Mouse (Mus musculus) liver, postnatal 0 days (tissue): ENCODE data around the gene Tsacc. TPM values are rescaled to one million over a fixed set of nuclear protein-coding genes. Genes with fewer than 3 reads are reported as not detected.
"Not testable (repeated sequence)": the region's sequence is repeated elsewhere in the genome, so short reads cannot be mapped to it uniquely, and the experiment has no call there.

ENCODE experiments used
- ATAC-seq: fragments of 200-750 bp; cut with Nextera tagmentation; 2 replicates; pipeline ENCODE4 v1.8.0; 2017; ENCODE audit warnings: mild to moderate bottlenecking, moderate library complexity
- DNase-seq: peaks from one replicate; pipeline ENCODE4 v3.0.0-alpha.2; 2016
- H3K27ac ChIP-seq: fragments of 300-500 bp; sonication (generic); 2 replicates; pipeline ENCODE4 v1.5.1; 2014; ENCODE audit warnings: antibody characterized with exemption, moderate library complexity, mild to moderate bottlenecking, low read depth
- H3K27me3 ChIP-seq: fragments of 300-500 bp; sonication (generic); 2 replicates; pipeline ENCODE4 v1.6.1; 2014; ENCODE audit warnings: low read length, control low read depth, mixed read lengths; ENCODE audit not compliant: insufficient read depth
- H3K36me3 ChIP-seq: fragments of 300-500 bp; sonication (generic); replicated peaks from 2 replicates; pipeline ENCODE4 v1.6.1; 2014; ENCODE audit warnings: mild to moderate bottlenecking, control low read depth, low read length, moderate library complexity, mixed read lengths; ENCODE audit not compliant: insufficient read depth
- H3K4me1 ChIP-seq: fragments of 300-500 bp; sonication (generic); 2 replicates; pipeline ENCODE4 v1.6.1; 2014; ENCODE audit warnings: antibody characterized with exemption, mild to moderate bottlenecking, control low read depth; ENCODE audit not compliant: insufficient read depth
- H3K4me2 ChIP-seq: fragments of 300-500 bp; sonication (generic); 2 replicates; pipeline ENCODE4 v1.6.1; 2014; ENCODE audit warnings: low read depth, mild to moderate bottlenecking, low read length, moderate library complexity, mixed read lengths
- H3K4me3 ChIP-seq: fragments of 300-500 bp; sonication (generic); 2 replicates; pipeline ENCODE4 v1.5.1; 2014; ENCODE audit warnings: low read depth, low read length
- H3K9ac ChIP-seq: fragments of 300-500 bp; sonication (generic); replicated peaks from 2 replicates; pipeline ENCODE4 v1.6.1; 2014; ENCODE audit warnings: mild to moderate bottlenecking, moderate library complexity
- H3K9me3 ChIP-seq: fragments of 300-500 bp; sonication (generic); 2 replicates; pipeline ENCODE4 v1.6.1; 2016; ENCODE audit warnings: mild to moderate bottlenecking, control low read depth, low read length, mixed read lengths
- CTCF ChIP-seq: sonication (generic); IDR thresholded peaks from 2 replicates; pipeline ENCODE4 v1.5.1; 2016; ENCODE audit warnings: antibody characterized with exemption, low read depth
- EP300 ChIP-seq: IDR thresholded peaks from 2 replicates; pipeline ENCODE4 v1.6.1; 2016; ENCODE audit warnings: antibody characterized with exemption, low read depth, mild to moderate bottlenecking
- WGBS: fragments of 180-500 bp; shearing (Covaris S2); extraction: QIAGEN DNeasy Blood & Tissue Kit; methylation state at CpG from one replicate; pipeline ENCODE4 v1.1.7; 2014; ENCODE audit not compliant: insufficient replicate concordance; 5-methylcytosine and 5-hydroxymethylcytosine counted together
- polyA plus RNA-seq: library from polyadenylated mRNA; unstranded; fragments of >200 nt; fragmentation: Nextera tagmentation; extraction: Ambion mirVana; gene quantifications from 2 replicates; pipeline ENCODE4 v1.2.1, GENCODE M21; 2015

Gene Tsacc
- polyA plus RNA-seq, 1 experiment from 2014 or later, result 7.0 TPM

DNA sequence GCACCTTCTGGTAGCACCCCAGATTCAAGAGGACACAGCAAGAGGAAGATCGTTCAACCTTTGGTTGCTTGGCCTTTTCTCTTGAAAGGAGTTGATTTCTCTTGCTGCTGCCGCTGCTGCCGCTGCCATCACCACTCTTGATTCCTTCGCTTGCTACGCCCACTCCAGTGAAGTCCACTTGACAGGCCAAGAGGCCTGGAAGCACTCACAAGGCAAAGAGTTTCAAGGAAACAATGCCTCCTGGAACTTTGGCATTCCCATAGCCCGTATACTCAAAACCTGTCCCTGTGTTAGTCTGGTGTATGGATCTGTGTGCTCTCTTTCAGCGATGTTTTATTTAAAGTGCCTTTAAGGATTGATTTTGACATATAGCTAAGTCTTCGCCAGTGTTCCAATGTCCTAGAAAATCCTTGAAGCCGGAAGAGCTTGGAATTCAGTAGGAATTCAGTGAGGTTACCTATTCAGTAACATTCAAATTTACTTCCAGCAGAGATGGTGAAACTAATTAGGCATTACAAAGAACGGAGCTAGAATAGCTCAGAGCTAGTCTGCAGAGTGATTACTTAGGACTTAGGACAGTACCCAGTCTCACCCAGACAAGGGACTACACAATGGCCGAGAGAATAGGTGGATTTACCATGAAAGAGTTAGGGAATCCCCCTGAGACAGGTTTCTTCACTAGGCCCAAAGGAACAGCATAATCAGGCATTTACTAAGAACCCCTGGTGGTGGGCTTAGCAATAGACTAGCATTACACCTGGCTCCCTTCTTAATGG lies 15.5 kb downstream of the Tsacc start:
- not testable (repeated sequence) for DNase-seq, H3K4me1 ChIP-seq, H3K4me2 ChIP-seq, H3K9me3 ChIP-seq, H3K27me3 ChIP-seq, ATAC-seq, H3K9ac ChIP-seq, H3K27ac ChIP-seq, H3K36me3 ChIP-seq, H3K4me3 ChIP-seq
- WGBS, result 73% methylated on average over 11 of the region's 11 CpGs

- no peaks in the 10 kb centered on the region for H3K27me3 ChIP-seq
- H3K4me3 ChIP-seq, result no peak overlapping the region
- ATAC-seq (no peak), DNase-seq (no peak)
- TF ChIP-seq CTCF, result no peak
- TF ChIP-seq EP300, result no peak
- H3K4me2 ChIP-seq, result no peak overlapping the region
- 73% methylated on average over 2 of the region's 2 CpGs for WGBS
- H3K27ac ChIP-seq, result no peak overlapping the region
- H3K4me1 ChIP-seq, result no peaks in the 10 kb centered on the region
- H3K9me3 ChIP-seq, result no peaks in the 10 kb centered on the region
- H3K36me3 ChIP-seq, result no peaks in the 10 kb centered on the region
- no peak overlapping the region for H3K9ac ChIP-seq
Observed at GRCm38 (mm10) chr3:88280035-88280434, 16.8 kb downstream of the Tsacc start.

GRCm38 (mm10) chr3:88276529-88277143 lies 20.2 kb downstream of the Tsacc start:
- no peak overlapping the region for H3K27ac ChIP-seq
- no peak for DNase-seq
- H3K9ac ChIP-seq, result no peak overlapping the region
- H3K4me1 ChIP-seq, result no peaks in the 10 kb centered on the region
- H3K27me3 ChIP-seq, result no peaks in the 10 kb centered on the region
- ATAC-seq, result no peak
- H3K4me2 ChIP-seq, result no peak overlapping the region
- TF ChIP-seq CTCF (peak; percentile 61), EP300 (no peak)
- H3K36me3 ChIP-seq, result no peaks in the 10 kb centered on the region
- no peak overlapping the region for H3K4me3 ChIP-seq
- 42% methylated on average over 7 of the region's 7 CpGs for WGBS
- no peaks in the 10 kb centered on the region for H3K9me3 ChIP-seq

- TF ChIP-seq CTCF, result no peak
- TF ChIP-seq EP300, result no peak
- no peaks in the 10 kb centered on the region for H3K27me3 ChIP-seq
Observed at GRCm38 (mm10) chr3:88276121-88276520, 20.7 kb downstream of the Tsacc start.

DNA sequence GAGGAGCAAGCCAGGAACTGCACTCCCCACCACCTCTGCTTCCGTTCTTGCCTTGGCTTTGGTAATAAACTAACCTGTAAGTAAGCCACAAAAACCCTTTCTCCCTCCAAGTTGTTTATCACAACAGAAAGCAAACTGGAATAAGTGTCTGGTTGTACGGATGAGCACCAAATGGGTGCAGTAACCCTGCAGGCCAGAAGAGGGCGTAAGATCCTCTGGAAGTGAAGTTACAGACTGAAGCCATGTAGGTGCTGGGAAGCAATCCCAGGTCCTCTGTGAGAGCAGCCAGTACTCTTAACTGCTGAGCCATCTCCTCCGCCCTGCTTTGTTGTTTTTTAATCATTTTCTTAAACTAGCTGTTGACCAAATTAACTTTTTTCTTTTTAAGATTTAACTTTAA lies 22.8 kb downstream of the Tsacc start:
- no peak overlapping the region for H3K27ac ChIP-seq
- 85% methylated on average over 4 of the region's 4 CpGs for WGBS
- no peak overlapping the region for H3K4me3 ChIP-seq
- H3K4me1 ChIP-seq, result no peaks in the 10 kb centered on the region
- peak; percentile 53 for TF ChIP-seq CTCF
- TF ChIP-seq EP300, result no peak
- no peaks in the 10 kb centered on the region for H3K36me3 ChIP-seq
- DNase-seq (no peak), ATAC-seq (no peak)
- H3K27me3 ChIP-seq, result no peaks in the 10 kb centered on the region
- no peak overlapping the region for H3K9ac ChIP-seq
- H3K4me2 ChIP-seq, result no peak overlapping the region
- H3K9me3 ChIP-seq, result no peaks in the 10 kb centered on the region

More at GRCm38 (mm10) chr3:88276121-88276520, 20.7 kb downstream of the Tsacc start:
- no peaks in the 10 kb centered on the region for H3K4me1 ChIP-seq
- H3K9me3 ChIP-seq, result no peaks in the 10 kb centered on the region
- WGBS, result 72% methylated on average over 2 of the region's 2 CpGs
- H3K36me3 ChIP-seq, result no peaks in the 10 kb centered on the region
- DNase-seq (no peak), ATAC-seq (no peak)
- no peak overlapping the region for H3K4me3 ChIP-seq
- H3K4me2 ChIP-seq, result no peak overlapping the region
- H3K9ac ChIP-seq, result no peak overlapping the region
- no peak overlapping the region for H3K27ac ChIP-seq

- H3K9me3 ChIP-seq, result no peaks in the 10 kb centered on the region
- TF ChIP-seq CTCF, result no peak
- TF ChIP-seq EP300, result no peak
- DNase-seq (no peak), ATAC-seq (no peak)
- H3K4me2 ChIP-seq, result no peak overlapping the region
- no peaks in the 10 kb centered on the region for H3K27me3 ChIP-seq
- H3K36me3 ChIP-seq, result no peaks in the 10 kb centered on the region
- H3K27ac ChIP-seq, result no peak overlapping the region
- WGBS, result 81% methylated on average over 3 of the region's 3 CpGs
- no peak overlapping the region for H3K9ac ChIP-seq
- H3K4me1 ChIP-seq, result no peaks in the 10 kb centered on the region
- H3K4me3 ChIP-seq, result no peak overlapping the region
Observed at GRCm38 (mm10) chr3:88271859-88272258, 24.9 kb downstream of the Tsacc start.

DNA sequence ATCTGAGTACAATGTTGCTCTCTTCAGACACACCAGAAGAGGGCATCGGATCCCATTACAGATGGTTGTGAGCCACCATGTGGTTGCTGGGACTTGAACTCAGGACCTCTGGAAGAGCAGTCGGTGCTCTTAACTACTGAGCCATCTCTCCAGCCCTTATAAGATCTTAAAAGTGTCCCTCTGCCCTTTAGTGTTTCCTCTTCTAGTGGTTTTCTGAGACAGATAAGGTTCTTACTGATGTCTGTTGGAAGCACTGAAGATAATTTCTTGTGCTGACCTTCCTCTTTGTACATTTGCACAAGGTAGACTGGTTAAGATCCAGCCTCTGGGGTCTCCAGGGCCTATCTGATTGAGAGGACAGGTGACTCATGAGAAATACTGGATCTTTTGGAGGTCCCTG lies 25.5 kb downstream of the Tsacc start:
- H3K4me3 ChIP-seq, H3K4me2 ChIP-seq, H3K9me3 ChIP-seq, ATAC-seq, H3K9ac ChIP-seq, H3K27ac ChIP-seq, DNase-seq, H3K27me3 ChIP-seq, H3K4me1 ChIP-seq, H3K36me3 ChIP-seq: not testable (repeated sequence)
- WGBS, result 53% methylated on average over 2 of the region's 2 CpGs
